Mouse (Mus musculus) subcutaneous adipose tissue, adult 2 months (tissue): ENCODE data around the gene Inppl1. TPM values are rescaled to one million over a fixed set of nuclear protein-coding genes. Genes with fewer than 3 reads are reported as not detected.

Source experiments
- polyA plus RNA-seq: library from polyadenylated mRNA; depleted of rRNA; stranded (reverse); fragments of >200 nt; gene quantifications from 2 replicates; pipeline ENCODE4 v1.2.3, GENCODE M21; 2012; ENCODE audit warnings: low replicate concordance; rRNA removed

The Inppl1 gene
- 78.0 and 106 TPM in 2 replicates for polyA plus RNA-seq

GRCm38 (mm10) chr7:101837606-101838471, at the start of gene Inppl1:
TSS of gene Inppl1 (minus strand) at chr7:101838229.

GRCm38 (mm10) chr7:101870629-101871028, 32.6 kb upstream of the Inppl1 start, which contains the start of gene Folr1:
TSS of gene Folr1 (minus strand) at chr7:101870788.

GRCm38 (mm10) chr7:101863415-101863814, 25.4 kb upstream of the Inppl1 start, which contains the start of gene Anapc15:
TSS of gene Anapc15 (plus strand) at chr7:101863715.

GRCm38 (mm10) chr7:101857094-101857493, 19.1 kb upstream of the Inppl1 start, which contains the start of gene Folr2:
TSS of gene Folr2 (minus strand) at chr7:101857194.

GRCm38 (mm10) chr7:101817861-101818401, 20.1 kb downstream of the Inppl1 start, which contains the start of gene Phox2a:
TSS of gene Phox2a (plus strand) at chr7:101818313.

Other genes with a start within 250 kb of the Inppl1 start
- 37.9 and 78.8 TPM in 2 replicates for gene Clpb, start 174.6 kb downstream of the Inppl1 start, polyA plus RNA-seq
- gene Phox2a, start 19.9 kb downstream of the Inppl1 start, polyA plus RNA-seq = 0.09 TPM in 1 of 2 replicates, not detected in the other
- 103 and 151 TPM in 2 replicates for gene Folr2, start 19.0 kb upstream of the Inppl1 start, polyA plus RNA-seq
- 56.2 and 63.2 TPM in 2 replicates for gene Anapc15, start 25.5 kb upstream of the Inppl1 start, polyA plus RNA-seq
- gene Folr1, start 32.6 kb upstream of the Inppl1 start, polyA plus RNA-seq = 1.2 and 3.9 TPM in 2 replicates
- 304 and 439 TPM in 2 replicates for gene Lamtor1, start 67.7 kb upstream of the Inppl1 start, polyA plus RNA-seq
- 0.46 and 2.9 TPM in 2 replicates for gene Tomt, start 68.1 kb upstream of the Inppl1 start, polyA plus RNA-seq
- gene Lrrc51, start 95.7 kb upstream of the Inppl1 start, polyA plus RNA-seq = 21.2 and 32.2 TPM in 2 replicates
- gene Numa1, start 95.9 kb upstream of the Inppl1 start, polyA plus RNA-seq = 76.3 and 105 TPM in 2 replicates
- gene Il18bp, start 180.5 kb upstream of the Inppl1 start, polyA plus RNA-seq = 15.3 and 21.4 TPM in 2 replicates
- gene Rnf121, start 227.2 kb upstream of the Inppl1 start, polyA plus RNA-seq = 40.8 and 63.7 TPM in 2 replicates
- gene Xndc1, start 227.3 kb upstream of the Inppl1 start, polyA plus RNA-seq = 17.6 and 38.4 TPM in 2 replicates
- gene Xntrpc, start 227.5 kb upstream of the Inppl1 start, polyA plus RNA-seq = 2.3 and 5.2 TPM in 2 replicates
- gene Trpc2, start 244.9 kb upstream of the Inppl1 start, polyA plus RNA-seq = 0.62 TPM in 1 of 2 replicates, not detected in the other